Mouse (Mus musculus): ENCODE data around the gene Sapcd1. TPM values are rescaled to one million over a fixed set of nuclear protein-coding genes. Genes with fewer than 3 reads are reported as not detected.
A peak's percentile ranks its signal among the peaks of the same experiment; 100 is the strongest.
"Not testable (repeated sequence)": the region's sequence is repeated elsewhere in the genome, so short reads cannot be mapped to it uniquely, and the experiment has no call there.

Sapcd1 gene
- polyA plus RNA-seq, 1 experiment from 2014 or later = 7.7 TPM

DNA sequence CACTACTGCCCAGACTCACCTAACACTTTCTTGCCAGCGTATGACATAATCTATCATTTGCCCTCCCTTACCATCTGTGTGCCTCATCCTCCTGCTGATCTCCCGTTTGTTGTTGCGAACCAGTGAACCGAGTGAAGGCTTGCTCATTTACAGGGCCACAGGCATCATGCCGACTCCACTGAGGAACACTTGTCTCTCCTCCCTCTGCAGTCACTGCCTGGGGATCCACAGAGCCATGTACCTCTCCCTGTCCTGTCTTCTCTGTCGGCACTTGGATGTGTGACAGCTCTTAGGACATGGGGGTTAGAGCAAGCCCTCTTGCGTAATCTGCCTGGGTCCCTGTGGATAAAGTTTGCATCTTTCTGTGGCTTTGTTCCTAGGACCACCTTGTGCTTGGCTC, 18.2 kb downstream of the Sapcd1 start:
- no peak for DNase-seq (ENCODE audit: low spot score)
- peaks cover 98% of the 10 kb centered on the region for H3K36me3 ChIP-seq
- no peak overlapping the region for H3K4me3 ChIP-seq
- H3K4me1 ChIP-seq = 0 out of 2 replicates have a peak, but pooled peaks cover 1% of the 10 kb centered on the region
- H3K27ac ChIP-seq (replicated peaks) = no peak overlapping the region
- no peaks in the 10 kb centered on the region for H3K27me3 ChIP-seq (ENCODE audit: low read depth, poor library complexity, severe bottlenecking)
- 89% methylated on average over 7 of the region's 7 CpGs for WGBS
- H3K9me3 ChIP-seq (replicated peaks) = no peaks in the 10 kb centered on the region

DNA sequence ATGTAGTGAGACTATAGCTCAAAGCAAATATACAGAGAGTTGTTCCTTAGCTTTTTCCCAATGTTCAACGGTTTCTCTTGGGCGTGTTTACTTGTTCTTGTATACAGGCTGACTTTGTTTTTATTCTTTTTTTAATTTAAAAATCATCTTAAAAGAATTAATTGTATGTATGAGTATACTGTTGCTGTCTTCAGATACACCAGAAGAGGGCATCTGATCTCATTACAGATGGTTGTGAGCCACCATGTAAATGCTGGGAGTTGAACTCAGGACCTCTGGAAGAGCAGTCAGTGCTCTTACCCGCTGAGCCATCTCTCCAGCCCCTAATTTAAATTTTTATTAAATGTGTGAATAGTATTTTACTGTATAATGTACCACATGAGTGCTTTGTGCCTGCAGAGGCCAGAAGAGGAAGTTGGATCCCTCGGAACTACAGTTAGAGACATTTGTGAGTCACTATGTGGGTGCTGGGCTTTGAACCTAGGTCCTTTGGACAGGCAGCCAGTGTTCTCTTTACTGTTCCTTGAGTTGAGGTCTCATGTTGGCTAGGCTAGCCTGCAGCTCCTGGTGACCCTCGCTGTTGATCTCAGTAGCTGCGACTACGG, 20.3 kb downstream of the Sapcd1 start:
- 94% methylated on average over 7 of the region's 7 CpGs for WGBS
- no peaks in the 10 kb centered on the region for H3K9me3 ChIP-seq (replicated peaks)
- no peaks in the 10 kb centered on the region for H3K27me3 ChIP-seq (ENCODE audit: low read depth, poor library complexity, severe bottlenecking)
- DNase-seq (ENCODE audit: low spot score) = no peak
- H3K4me1 ChIP-seq = peaks cover 17% of the 10 kb centered on the region
- no peak overlapping the region for H3K27ac ChIP-seq (replicated peaks)
- no peak overlapping the region for H3K4me3 ChIP-seq
- H3K36me3 ChIP-seq = peaks cover 94% of the 10 kb centered on the region

DNA sequence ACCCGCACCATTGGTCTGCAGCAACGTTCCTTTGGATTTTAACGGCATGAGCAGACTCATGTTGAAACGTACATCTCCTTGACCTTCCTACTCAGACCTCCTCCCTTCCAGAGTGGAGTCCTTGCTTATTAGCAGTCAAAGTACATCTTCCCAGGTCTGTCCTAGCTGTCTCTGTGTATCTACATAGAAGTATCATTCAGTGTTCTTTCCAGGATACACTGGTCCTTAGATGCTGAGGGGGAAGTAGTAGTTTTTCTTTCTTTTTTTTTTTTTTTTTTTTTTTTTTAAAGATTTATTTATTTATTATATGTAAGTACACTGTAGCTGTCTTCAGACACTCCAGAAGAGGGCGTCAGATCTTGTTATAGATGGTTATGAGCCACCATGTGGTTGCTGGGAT, 21.9 kb downstream of the Sapcd1 start:
- 94% methylated on average over 4 of the region's 5 CpGs for WGBS

DNA sequence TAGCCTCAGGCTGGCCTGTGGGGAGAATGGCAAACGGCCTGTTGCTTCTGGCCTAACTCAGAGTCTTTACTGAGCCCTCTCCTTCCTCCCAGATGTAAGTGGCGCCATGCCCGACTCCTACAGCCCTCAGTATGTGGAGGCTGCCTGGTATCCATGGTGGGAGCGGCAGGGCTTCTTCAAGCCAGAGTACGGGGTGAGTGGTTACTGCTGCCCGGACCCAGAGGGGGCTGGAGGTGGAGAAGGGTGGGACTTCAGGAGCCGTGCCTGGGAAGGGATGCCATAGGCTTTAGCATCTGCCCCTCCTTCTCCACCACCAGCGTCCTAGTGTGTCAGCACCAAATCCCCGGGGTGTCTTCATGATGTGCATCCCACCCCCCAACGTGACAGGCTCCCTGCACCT, 22.7 kb downstream of the Sapcd1 start:
- Histone ChIP-seq H3K27me3 (ENCODE audit: low read depth, poor library complexity, severe bottlenecking) (no peaks in the 10 kb centered on the region), H3K36me3 (peaks cover 73% of the 10 kb centered on the region), H3K27ac (replicated peaks) (no peak overlapping the region), H3K4me1 (peaks cover 37% of the 10 kb centered on the region), H3K4me3 (peak overlapping the region; percentile 10; the same call in 1 of the 2 replicates), H3K9me3 (replicated peaks) (no peaks in the 10 kb centered on the region)
- DNase-seq (ENCODE audit: low spot score) = no peak
- WGBS = 91% methylated on average over 10 of the region's 10 CpGs

More for the DNA sequence above, 21.9 kb downstream of the Sapcd1 start:
- DNase-seq (ENCODE audit: low spot score); H3K27ac ChIP-seq (replicated peaks); H3K9me3 ChIP-seq (replicated peaks); H3K4me3 ChIP-seq; H3K27me3 ChIP-seq (ENCODE audit: low read depth, poor library complexity, severe bottlenecking): not testable (repeated sequence)
- peaks cover 32% of the 10 kb centered on the region for H3K4me1 ChIP-seq
- H3K36me3 ChIP-seq = peaks cover 81% of the 10 kb centered on the region

DNA sequence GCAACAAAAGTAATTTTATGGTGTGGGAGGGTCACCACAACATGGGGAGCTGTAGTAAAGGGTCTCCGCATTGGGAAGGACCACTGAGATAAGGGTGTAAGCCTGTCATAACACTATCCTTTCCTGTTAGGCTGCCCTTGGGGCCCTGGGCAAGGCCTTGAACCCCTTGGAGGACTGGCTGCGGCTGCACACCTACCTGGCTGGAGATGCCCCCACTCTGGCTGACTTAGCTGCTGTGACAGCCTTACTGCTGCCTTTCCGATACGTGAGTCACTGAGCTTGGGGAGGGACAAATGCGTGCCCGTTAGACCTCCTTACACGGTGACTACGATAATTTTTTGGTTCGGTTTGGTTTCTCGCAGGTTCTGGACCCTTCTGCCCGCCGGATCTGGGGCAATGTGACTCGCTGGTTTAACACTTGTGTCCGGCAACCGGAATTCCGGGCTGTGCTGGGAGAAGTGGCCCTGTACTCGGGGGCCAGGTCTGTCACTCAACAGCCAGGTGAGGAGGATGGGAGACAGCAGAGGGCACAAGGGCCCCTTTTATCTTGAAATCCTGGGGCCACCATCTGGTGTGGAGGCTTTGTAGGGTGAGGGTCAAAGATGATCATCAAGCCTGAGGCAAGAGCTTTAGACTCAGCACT, 23.6 kb downstream of the Sapcd1 start:
- Histone ChIP-seq H3K4me3 (peak overlapping the region; percentile 10; the same call in 1 of the 2 replicates), H3K36me3 (peaks cover 64% of the 10 kb centered on the region), H3K27me3 (ENCODE audit: low read depth, poor library complexity, severe bottlenecking) (no peaks in the 10 kb centered on the region), H3K27ac (replicated peaks) (no peak overlapping the region), H3K4me1 (peaks cover 47% of the 10 kb centered on the region), H3K9me3 (replicated peaks) (no peaks in the 10 kb centered on the region)
- 96% methylated on average over 17 of the region's 17 CpGs for WGBS
- no peak for DNase-seq (ENCODE audit: low spot score)

DNA sequence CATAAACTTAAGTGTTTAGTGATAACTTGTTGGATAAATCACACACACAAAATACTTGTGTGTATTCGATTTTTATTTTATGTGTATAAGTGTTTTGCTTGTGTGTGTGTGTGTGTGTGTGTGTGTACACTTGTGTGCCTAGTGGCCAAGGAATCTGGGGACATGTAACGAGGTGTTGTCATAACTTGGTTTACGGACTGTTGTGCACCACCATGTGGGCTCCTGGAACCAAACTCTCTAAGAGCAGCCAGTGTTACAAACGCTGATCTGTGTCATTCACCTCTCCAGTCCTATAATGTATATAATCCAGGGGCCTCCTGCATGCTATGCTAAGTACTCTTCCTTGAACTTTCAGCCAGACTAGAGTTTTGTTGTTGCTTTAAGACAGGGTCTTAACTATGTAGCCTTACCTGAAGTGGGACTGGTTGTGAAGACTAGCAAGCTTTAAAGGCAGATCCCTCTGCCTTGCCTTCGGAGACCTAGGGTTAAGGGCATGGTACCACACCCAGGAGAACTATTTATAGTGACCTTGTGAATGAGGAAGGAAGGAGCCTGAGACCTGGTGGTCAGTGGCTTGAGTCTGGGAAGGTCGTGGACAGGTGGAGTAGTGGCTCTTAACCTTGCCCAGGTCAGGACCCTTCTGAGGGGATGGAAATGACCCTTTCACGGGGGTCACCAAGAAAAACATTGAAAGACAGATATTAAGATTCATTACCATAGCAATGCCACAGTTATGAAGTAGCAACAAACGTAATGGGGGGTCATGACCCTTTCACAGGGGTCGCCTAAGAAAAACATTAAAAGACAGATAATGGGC, 24.6 kb downstream of the Sapcd1 start:
- 84% methylated on average over 9 of the region's 9 CpGs for WGBS

DNA sequence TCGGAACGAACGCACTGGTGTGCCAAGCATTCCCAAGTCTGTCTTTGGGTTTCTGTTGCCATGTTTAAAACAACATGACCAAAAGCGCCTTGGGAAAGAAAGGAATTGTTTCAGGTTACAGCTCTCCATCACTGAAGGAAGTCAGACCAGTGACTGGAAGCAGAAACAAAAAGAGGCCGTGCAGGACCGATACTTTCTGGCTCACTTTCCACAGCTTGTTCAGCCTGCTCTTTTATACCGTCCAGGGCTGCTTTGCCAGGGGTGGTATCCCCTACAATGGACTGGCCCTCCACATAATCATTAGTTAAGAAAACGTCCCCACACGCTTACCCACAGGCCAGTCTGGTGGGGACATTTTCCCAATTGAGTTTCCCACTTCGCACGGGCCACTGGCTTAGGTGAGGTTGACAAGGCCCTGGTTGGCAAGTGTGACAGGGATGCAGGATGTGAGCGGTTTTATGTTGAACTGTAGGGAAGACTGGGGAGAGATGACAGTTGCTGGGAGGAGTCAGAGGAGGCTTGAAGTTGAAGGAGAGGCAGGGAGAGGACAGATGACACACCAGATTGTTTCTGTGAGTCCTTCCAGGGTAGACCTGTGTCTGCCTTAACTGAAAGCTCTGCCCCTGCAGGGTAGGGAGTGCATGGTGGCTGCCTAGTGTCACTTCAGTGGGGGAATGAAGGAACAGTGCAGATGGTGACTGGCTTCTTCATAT, 25.5 kb downstream of the Sapcd1 start:
- WGBS = 21% methylated on average over 12 of the region's 12 CpGs
- no peak for DNase-seq (ENCODE audit: low spot score)
- Histone ChIP-seq H3K4me1 (peaks cover 63% of the 10 kb centered on the region), H3K36me3 (peaks cover 64% of the 10 kb centered on the region), H3K27me3 (ENCODE audit: low read depth, poor library complexity, severe bottlenecking) (no peaks in the 10 kb centered on the region), H3K27ac (replicated peaks) (peak overlapping the region; percentile 98), H3K4me3 (peak overlapping the region; percentile 86), H3K9me3 (replicated peaks) (no peaks in the 10 kb centered on the region)

More for the DNA sequence above, 24.6 kb downstream of the Sapcd1 start:
- Histone ChIP-seq H3K27ac (replicated peaks) (0 out of 2 replicates have a peak overlapping the region, but pooled peaks have one; percentile 98), H3K36me3 (peaks cover 64% of the 10 kb centered on the region), H3K27me3 (ENCODE audit: low read depth, poor library complexity, severe bottlenecking) (no peaks in the 10 kb centered on the region), H3K9me3 (replicated peaks) (no peaks in the 10 kb centered on the region), H3K4me3 (peak overlapping the region; percentile 86), H3K4me1 (peaks cover 56% of the 10 kb centered on the region)
- DNase-seq (ENCODE audit: low spot score) = no peak

DNA sequence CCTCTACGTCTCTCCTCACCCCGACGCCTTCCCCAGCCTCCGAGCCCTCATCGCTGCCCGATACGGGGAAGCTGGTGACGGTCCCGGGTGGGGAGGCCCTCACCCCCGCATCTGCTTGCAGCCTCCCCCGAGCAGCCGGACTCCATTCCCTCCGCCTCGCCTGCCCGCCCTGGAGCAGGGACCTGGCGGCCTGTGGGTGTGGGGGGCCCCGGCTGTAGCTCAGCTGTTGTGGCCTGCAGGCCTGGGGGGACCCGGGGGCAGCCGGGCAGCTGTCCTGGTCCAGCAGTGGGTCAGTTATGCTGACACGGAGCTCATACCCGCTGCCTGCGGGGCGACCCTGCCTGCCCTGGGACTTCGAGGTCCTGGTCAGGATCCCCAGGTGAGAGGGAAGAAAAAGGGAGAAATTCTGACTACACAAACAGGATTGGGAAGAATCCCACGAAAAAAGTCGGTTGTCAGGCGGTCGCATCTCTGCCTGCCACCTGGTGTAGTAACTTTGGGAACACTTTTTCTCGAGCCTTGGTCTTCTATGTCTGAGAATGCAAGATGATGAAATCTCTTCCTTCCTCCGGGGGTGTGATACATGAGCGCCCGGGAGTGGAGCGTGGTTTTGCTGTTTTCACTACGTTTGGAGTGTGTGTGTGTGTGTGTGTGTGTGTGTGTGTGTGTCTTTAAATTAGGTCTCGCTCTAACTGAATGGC, 26.2 kb downstream of the Sapcd1 start:
- no peak for DNase-seq (ENCODE audit: low spot score)
- H3K4me3 ChIP-seq = peak overlapping the region; percentile 86
- H3K36me3 ChIP-seq = peaks cover 64% of the 10 kb centered on the region
- peaks cover 70% of the 10 kb centered on the region for H3K4me1 ChIP-seq
- under 1% methylated on average over 35 of the region's 35 CpGs for WGBS
- H3K9me3 ChIP-seq (replicated peaks) = no peaks in the 10 kb centered on the region
- peak overlapping the region; percentile 98 for H3K27ac ChIP-seq (replicated peaks)
- no peaks in the 10 kb centered on the region for H3K27me3 ChIP-seq (ENCODE audit: low read depth, poor library complexity, severe bottlenecking)

- H3K27ac ChIP-seq (replicated peaks) = peak within 1 kb of the TSS; percentile 98
- WGBS = under 1% methylated on average over 83 of the region's 83 CpGs
- no peaks in the 10 kb centered on the region for H3K9me3 ChIP-seq (replicated peaks)
- peak within 1 kb of the TSS; percentile 86 for H3K4me3 ChIP-seq
- no peaks in the 10 kb centered on the region for H3K27me3 ChIP-seq (ENCODE audit: low read depth, poor library complexity, severe bottlenecking)
- DNase-seq (ENCODE audit: low spot score) = peak; percentile 98
- peaks cover 72% of the 10 kb centered on the region for H3K4me1 ChIP-seq
- H3K36me3 ChIP-seq = peaks cover 63% of the 10 kb centered on the region
These were observed 26.9 kb downstream of the Sapcd1 start, which contains the start of gene Vars for GRCm38 (mm10) chr17:35000717-35001451. TSS of gene Vars (plus strand) at chr17:35000987.

- 28% methylated on average over 30 of the region's 32 CpGs for WGBS
- peak overlapping the region; percentile 86 for H3K4me3 ChIP-seq
- H3K9me3 ChIP-seq (replicated peaks); H3K27me3 ChIP-seq (ENCODE audit: low read depth, poor library complexity, severe bottlenecking): not testable (repeated sequence)
- H3K36me3 ChIP-seq = peaks cover 60% of the 10 kb centered on the region
- H3K4me1 ChIP-seq = peaks cover 72% of the 10 kb centered on the region
- DNase-seq (ENCODE audit: low spot score) = peak; percentile 43
- H3K27ac ChIP-seq (replicated peaks) = peak overlapping the region; percentile 98
These were observed 27.7 kb downstream of the Sapcd1 start for GRCm38 (mm10) chr17:34999871-35000716.

Measured in midbrain, embryonic 10.5 days (tissue).